Mouse (Mus musculus): Measurements from ENCODE around the gene 0610030E20Rik. TPM values are rescaled to one million over a fixed set of nuclear protein-coding genes. Genes with fewer than 3 reads are reported as not detected.

The 0610030E20Rik gene
- polyA plus RNA-seq, 1 experiment: 21.8 TPM

DNA sequence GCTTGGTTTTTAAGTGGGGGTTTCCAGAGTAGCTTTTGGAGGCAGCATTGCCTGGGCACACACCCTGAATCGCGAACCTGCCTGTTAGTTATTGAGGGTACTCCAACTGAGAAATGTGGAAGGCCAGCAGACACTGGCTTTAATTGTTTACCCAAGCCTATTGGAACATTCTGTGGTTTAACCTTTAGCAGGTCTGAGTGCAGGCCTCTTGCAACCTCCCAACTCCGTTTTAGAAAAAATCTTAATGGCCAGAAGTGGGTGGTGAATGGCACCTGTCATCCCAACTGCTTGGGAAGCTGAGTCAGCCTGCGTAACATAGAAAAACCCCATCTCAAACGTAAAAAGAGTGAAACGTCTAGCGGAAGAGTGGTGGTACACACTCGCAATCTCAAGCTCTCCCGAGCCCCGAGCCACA lies 49.7 kb downstream of the 0610030E20Rik start:
- H3K27ac ChIP-seq (ENCODE audit: control insufficient read depth, insufficient read depth, low read depth, low read length, poor library complexity): no peak overlapping the region

GRCm38 (mm10) chr6:72399967-72400366 lies 52.9 kb downstream of the 0610030E20Rik start:
- Histone ChIP-seq H3K4me3 (replicated peaks; ENCODE audit: control insufficient read depth, low read depth, low read length) (no peak overlapping the region), H3K27ac (ENCODE audit: control insufficient read depth, insufficient read depth, low read depth, low read length, poor library complexity) (no peak overlapping the region)
- 85% methylated on average over 2 of the region's 2 CpGs for WGBS

More for the DNA sequence above, 49.7 kb downstream of the 0610030E20Rik start:
- H3K4me1 ChIP-seq (ENCODE audit: control insufficient read depth, insufficient read depth, low read length): peaks cover 2% of the 10 kb centered on the region
- TF ChIP-seq CTCF (IDR thresholded peaks at IDR 0.05; ENCODE audit: control insufficient read depth, insufficient read depth, low read length) (no peak), POLR2A (IDR thresholded peaks at IDR 0.05; ENCODE audit: borderline replicate concordance, control insufficient read depth, low read depth, low read length) (no peak)
- 75% methylated on average over 10 of the region's 10 CpGs for WGBS
- H3K4me3 ChIP-seq (replicated peaks; ENCODE audit: control insufficient read depth, low read depth, low read length): no peak overlapping the region

GRCm38 (mm10) chr6:72401875-72402274 lies 54.8 kb downstream of the 0610030E20Rik start:
- H3K4me3 ChIP-seq (replicated peaks; ENCODE audit: control insufficient read depth, low read depth, low read length): no peak overlapping the region
- 16% methylated on average over 7 of the region's 7 CpGs for WGBS
- no peak for TF ChIP-seq POLR2A (IDR thresholded peaks at IDR 0.05; ENCODE audit: borderline replicate concordance, control insufficient read depth, low read depth, low read length)
- TF ChIP-seq CTCF (IDR thresholded peaks at IDR 0.05; ENCODE audit: control insufficient read depth, insufficient read depth, low read length): peak; percentile 86
- H3K27ac ChIP-seq (ENCODE audit: control insufficient read depth, insufficient read depth, low read depth, low read length, poor library complexity): no peak overlapping the region
- H3K4me1 ChIP-seq (ENCODE audit: control insufficient read depth, insufficient read depth, low read length): no peaks in the 10 kb centered on the region

More at GRCm38 (mm10) chr6:72399967-72400366, 52.9 kb downstream of the 0610030E20Rik start:
- H3K4me1 ChIP-seq (ENCODE audit: control insufficient read depth, insufficient read depth, low read length): no peaks in the 10 kb centered on the region
- TF ChIP-seq CTCF (IDR thresholded peaks at IDR 0.05; ENCODE audit: control insufficient read depth, insufficient read depth, low read length): no peak
- no peak for TF ChIP-seq POLR2A (IDR thresholded peaks at IDR 0.05; ENCODE audit: borderline replicate concordance, control insufficient read depth, low read depth, low read length)

Other genes with a start within 250 kb of the 0610030E20Rik start
- 165 and 203 TPM in 2 replicates for gene St3gal5, start 249.7 kb upstream of the 0610030E20Rik start, polyA plus RNA-seq (2011; ENCODE audit: insufficient read depth, insufficient read length, low replicate concordance, missing spikeins)
- 0.56 and 1.9 TPM in 2 replicates for gene Atoh8, start 111.7 kb upstream of the 0610030E20Rik start, polyA plus RNA-seq (2011; ENCODE audit: insufficient read depth, insufficient read length, low replicate concordance, missing spikeins)
- not detected in 2 replicates for gene Sftpb, start 42.7 kb upstream of the 0610030E20Rik start, polyA plus RNA-seq (2011; ENCODE audit: insufficient read depth, insufficient read length, low replicate concordance, missing spikeins)
- gene Usp39, start 2.1 kb upstream of the 0610030E20Rik start, polyA plus RNA-seq (2011; ENCODE audit: insufficient read depth, insufficient read length, low replicate concordance, missing spikeins): 30.0 and 53.7 TPM in 2 replicates
- gene Tmem150a, start 8.1 kb downstream of the 0610030E20Rik start, polyA plus RNA-seq (2011; ENCODE audit: insufficient read depth, insufficient read length, low replicate concordance, missing spikeins): 2.2 and 10.2 TPM in 2 replicates
- gene Rnf181, start 19.6 kb downstream of the 0610030E20Rik start, polyA plus RNA-seq (2011; ENCODE audit: insufficient read depth, insufficient read length, low replicate concordance, missing spikeins): 62.6 and 104 TPM in 2 replicates
- gene Vamp5, start 33.2 kb downstream of the 0610030E20Rik start, polyA plus RNA-seq (2011; ENCODE audit: insufficient read depth, insufficient read length, low replicate concordance, missing spikeins): 80.8 and 96.2 TPM in 2 replicates
- gene Vamp8, start 43.4 kb downstream of the 0610030E20Rik start, polyA plus RNA-seq (2011; ENCODE audit: insufficient read depth, insufficient read length, low replicate concordance, missing spikeins): 483 and 542 TPM in 2 replicates
- gene Ggcx, start 67.0 kb downstream of the 0610030E20Rik start, polyA plus RNA-seq (2011; ENCODE audit: insufficient read depth, insufficient read length, low replicate concordance, missing spikeins): 2.6 and 8.1 TPM in 2 replicates
- 69.9 and 85.8 TPM in 2 replicates for gene Mat2a, start 92.2 kb downstream of the 0610030E20Rik start, polyA plus RNA-seq (2011; ENCODE audit: insufficient read depth, insufficient read length, low replicate concordance, missing spikeins)
- not detected in 2 replicates for gene Sh2d6, start 174.4 kb downstream of the 0610030E20Rik start, polyA plus RNA-seq (2011; ENCODE audit: insufficient read depth, insufficient read length, low replicate concordance, missing spikeins)
- 16.4 and 60.4 TPM in 2 replicates for gene Capg, start 197.1 kb downstream of the 0610030E20Rik start, polyA plus RNA-seq (2011; ENCODE audit: insufficient read depth, insufficient read length, low replicate concordance, missing spikeins)